15 mouse cellular contexts compared by ENCODE assay signal in the genomic region with DNA sequence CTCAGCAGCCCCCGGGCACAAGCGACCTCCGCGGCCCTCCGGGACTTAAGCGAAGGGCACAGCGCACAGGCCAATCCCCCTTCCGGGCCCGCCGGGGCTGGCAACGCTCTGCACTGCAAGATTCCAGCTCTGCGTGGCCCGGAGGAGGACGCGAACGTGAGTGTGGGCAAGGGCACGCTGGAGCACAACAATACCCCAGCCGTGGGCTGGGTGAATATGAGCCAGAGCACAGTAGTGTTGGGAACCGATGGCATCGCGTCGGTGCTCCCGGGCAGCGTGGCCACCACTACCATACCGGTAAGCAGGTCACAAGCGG. TPM values are rescaled to one million over a fixed set of nuclear protein-coding genes. Genes with fewer than 3 reads are reported as not detected.
DNase-seq lines count a peak whose midpoint lies in the region; ATAC-seq lines count a peak whose summit lies in the region.
"Had no signal": no experiment of that assay in that cellular context is flagged by ENCODE, and none has a peak within 500 bp of the region (broad histone marks: within the 10 kb centered on the region; RNA-seq: fewer than 3 reads in every experiment).

No protein-coding gene starts in this region.

- 2% methylated on average over 26 of the region's 26 CpGs for WGBS in heart, embryonic 12.5 days
- WGBS in forebrain, embryonic 16.5 days = 2% methylated on average over 26 of the region's 26 CpGs
- WGBS in midbrain, embryonic 10.5 days = under 1% methylated on average over 26 of the region's 26 CpGs
- under 1% methylated on average over 26 of the region's 26 CpGs for WGBS in neural tube, embryonic 15.5 days

- no peaks in the 10 kb centered on the region for H3K9me3 ChIP-seq in heart, embryonic 12.5 days (replicated peaks)
- H3K9me3 ChIP-seq in forebrain, embryonic 16.5 days (ENCODE audit: control insufficient read depth, low read length) = no peaks in the 10 kb centered on the region
- H3K9me3 ChIP-seq in midbrain, embryonic 10.5 days (replicated peaks) = no peaks in the 10 kb centered on the region
- no peaks in the 10 kb centered on the region for H3K9me3 ChIP-seq in neural tube, embryonic 15.5 days (replicated peaks)

- H3K27me3 ChIP-seq in heart, embryonic 12.5 days (replicated peaks) = peaks cover 97% of the 10 kb centered on the region
- peaks cover 75% of the 10 kb centered on the region for H3K27me3 ChIP-seq in forebrain, embryonic 16.5 days (replicated peaks; ENCODE audit: control insufficient read depth, insufficient read depth, low read length)
- peaks cover 100% of the 10 kb centered on the region for H3K27me3 ChIP-seq in midbrain, embryonic 10.5 days (ENCODE audit: low read depth, poor library complexity, severe bottlenecking)
- H3K27me3 ChIP-seq in neural tube, embryonic 15.5 days (replicated peaks) = peaks cover 75% of the 10 kb centered on the region

- 0 out of 2 replicates have a peak overlapping the region, but pooled peaks have one; percentile 1 for H3K4me2 ChIP-seq in heart, embryonic 12.5 days
- no peak overlapping the region for H3K4me2 ChIP-seq in forebrain, embryonic 16.5 days (ENCODE audit: low read length)
- H3K4me2 ChIP-seq in neural tube, embryonic 15.5 days = peak overlapping the region; percentile 57

- H3K9ac ChIP-seq in heart, embryonic 12.5 days = no peak overlapping the region
- H3K9ac ChIP-seq in forebrain, embryonic 16.5 days (replicated peaks; ENCODE audit: low read depth, low read length) = no peak overlapping the region
- peak overlapping the region; percentile 56 for H3K9ac ChIP-seq in neural tube, embryonic 15.5 days (replicated peaks)

- H3K4me1 ChIP-seq in heart, embryonic 12.5 days (replicated peaks) = 0 out of 2 replicates have a peak, but pooled peaks cover 5% of the 10 kb centered on the region
- peaks cover 6% of the 10 kb centered on the region for H3K4me1 ChIP-seq in forebrain, embryonic 16.5 days (replicated peaks; ENCODE audit: control insufficient read depth, insufficient read depth, low read length)
- H3K4me1 ChIP-seq in midbrain, embryonic 10.5 days = peaks cover 51% of the 10 kb centered on the region
- H3K4me1 ChIP-seq in neural tube, embryonic 15.5 days = peaks cover 42% of the 10 kb centered on the region

- DNase-seq in heart, adult 9 months (ENCODE audit: low spot score in 2 of 2) = no peak
- DNase-seq in midbrain, embryonic 10.5 days (ENCODE audit: low spot score) = peak; percentile 50
- no peak for DNase-seq in layer of hippocampus, adult 9-11 months
- DNase-seq in urinary bladder, adult 18-20 months (ENCODE audit: low spot score in 2 of 2) = no peak
- DNase-seq: adrenal gland, postnatal 14 days; cerebellum, adult 11 months; heart, postnatal 36 days; kidney, adult 8-10 months; liver; lung, postnatal 10 days had no signal

- ATAC-seq in heart, embryonic 12.5 days (ENCODE audit: insufficient number of reproducible peaks, low FRiP score) = no peak
- 0 out of 2 replicates have a peak, but pooled peaks have one; percentile 7 for ATAC-seq in forebrain, embryonic 16.5 days
- ATAC-seq in neural tube, embryonic 15.5 days (ENCODE audit: low FRiP score) = no peak
- ATAC-seq in CD4-positive, CD25-positive, alpha-beta regulatory T cell, adult 4 months = no peak

- H3K27ac ChIP-seq in heart, embryonic 12.5 days (ENCODE audit: poor library complexity, severe bottlenecking) = no peak overlapping the region
- H3K27ac ChIP-seq in forebrain, embryonic 16.5 days (ENCODE audit: low read length) = no peak overlapping the region
- no peak overlapping the region for H3K27ac ChIP-seq in midbrain, embryonic 10.5 days (replicated peaks)
- H3K27ac ChIP-seq in neural tube, embryonic 15.5 days (replicated peaks) = peak overlapping the region; percentile 85

- no peaks in the 10 kb centered on the region for H3K36me3 ChIP-seq in heart, embryonic 12.5 days
- no peaks in the 10 kb centered on the region for H3K36me3 ChIP-seq in forebrain, embryonic 16.5 days (ENCODE audit: control insufficient read depth, insufficient read depth)
- no peaks in the 10 kb centered on the region for H3K36me3 ChIP-seq in midbrain, embryonic 10.5 days
- no peaks in the 10 kb centered on the region for H3K36me3 ChIP-seq in neural tube, embryonic 15.5 days

- no peak overlapping the region; the same call in 1 of the 2 replicates for H3K4me3 ChIP-seq in heart, embryonic 12.5 days
- H3K4me3 ChIP-seq in forebrain, embryonic 16.5 days (replicated peaks; ENCODE audit: low read length) = no peak overlapping the region; the same call in 1 of the 2 replicates
- H3K4me3 ChIP-seq in midbrain, embryonic 10.5 days = peak overlapping the region; percentile 22; the same call in 1 of the 2 replicates
- peak overlapping the region; percentile 43 for H3K4me3 ChIP-seq in neural tube, embryonic 15.5 days (replicated peaks)

RNA-seq across cellular contexts. Expression of a gene that starts 2.0 kb away (rescaled TPM):
- not detected in 2 replicates for polyA plus RNA-seq in heart, embryonic 12.5 days (2016; fragmentation: Nextera tagmentation; extraction: Ambion mirVana)
- polyA plus RNA-seq in forebrain, embryonic 16.5 days (2015; fragmentation: Nextera tagmentation; extraction: Ambion mirVana) = not detected in 2 replicates
- polyA plus RNA-seq in midbrain, embryonic 10.5 days (2016; fragmentation: Nextera tagmentation; extraction: Ambion mirVana) = not detected in 2 replicates
- polyA plus RNA-seq in neural tube, embryonic 15.5 days (2015; fragmentation: Nextera tagmentation; extraction: Ambion mirVana) = 14.9 and 19.7 TPM in 2 replicates
- not detected for polyA plus RNA-seq in CD4-positive, CD25-positive, alpha-beta regulatory T cell, adult 4 months (2017; shearing (Covaris generic))
- polyA plus RNA-seq: stomach, embryonic 16.5 days had no signal

Comparison
In these comparisons a context has a peak if more than half of its experiments do, and no peak if none do; other contexts are left out.
1. H3K4me3 ChIP-seq: peak in midbrain, embryonic 10.5 days (single experiment) and neural tube, embryonic 15.5 days (single experiment); none in heart, embryonic 12.5 days (single experiment) and forebrain, embryonic 16.5 days (single experiment).
2. RNA of a gene that starts 2.0 kb away (polyA plus RNA-seq): 14.9 to 19.7 TPM in neural tube, embryonic 15.5 days; not detected in forebrain, embryonic 16.5 days, not detected in midbrain, embryonic 10.5 days, not detected in heart, embryonic 12.5 days and not detected in CD4-positive, CD25-positive, alpha-beta regulatory T cell, adult 4 months; every median in the first group is over 10 times any median in the second.